Mouse (Mus musculus) intestine, embryonic 16.5 days (tissue): ENCODE results near the gene Gm17416. TPM values are rescaled to one million over a fixed set of nuclear protein-coding genes. Genes with fewer than 3 reads are reported as not detected.

Source experiments
- ATAC-seq: fragments of 200-750 bp; cut with Nextera tagmentation; 2 replicates; pipeline ENCODE4 v1.8.0; 2017; ENCODE audit warnings: moderate TSS enrichment, moderate library complexity
- H3K27ac ChIP-seq: fragments of 300-500 bp; sonication (generic); 2 replicates; pipeline ENCODE4 v1.5.1; 2014; ENCODE audit warnings: mild to moderate bottlenecking, low read length
- H3K27me3 ChIP-seq: fragments of 300-500 bp; sonication (generic); replicated peaks from 2 replicates; pipeline ENCODE4 v1.6.1; 2014; ENCODE audit warnings: low read length, control low read depth, mixed read lengths; ENCODE audit not compliant: control insufficient read depth, insufficient read depth
- H3K36me3 ChIP-seq: fragments of 300-500 bp; sonication (generic); 2 replicates; pipeline ENCODE4 v1.6.1; 2014; ENCODE audit warnings: low read length, control low read depth; ENCODE audit not compliant: control insufficient read depth, insufficient read depth
- H3K4me1 ChIP-seq: fragments of 300-500 bp; sonication (generic); 2 replicates; pipeline ENCODE4 v1.6.1; 2014; ENCODE audit warnings: low read length, control low read depth, mixed read lengths; ENCODE audit not compliant: control insufficient read depth, insufficient read depth
- H3K4me2 ChIP-seq: fragments of 300-500 bp; sonication (generic); 2 replicates; pipeline ENCODE4 v1.6.1; 2014; ENCODE audit warnings: low read depth, low read length, control low read depth
- H3K4me3 ChIP-seq: fragments of 300-500 bp; sonication (generic); 2 replicates; pipeline ENCODE4 v1.5.1; 2014; ENCODE audit warnings: mild to moderate bottlenecking, low read length
- H3K9ac ChIP-seq: fragments of 300-500 bp; sonication (generic); 2 replicates; pipeline ENCODE4 v1.6.1; 2014; ENCODE audit warnings: low read depth, low read length
- H3K9me3 ChIP-seq: fragments of 300-500 bp; sonication (generic); 2 replicates; pipeline ENCODE4 v1.6.1; 2016; ENCODE audit warnings: low read length, control low read depth; ENCODE audit not compliant: control insufficient read depth
- WGBS: fragments of 180-500 bp; shearing (Covaris S2); extraction: QIAGEN DNeasy Blood & Tissue Kit; methylation state at CpG from one replicate; pipeline ENCODE4 v1.1.7; 2014; 5-methylcytosine and 5-hydroxymethylcytosine counted together
- polyA plus RNA-seq: library from polyadenylated mRNA; unstranded; fragments of >200 nt; fragmentation: Nextera tagmentation; extraction: Ambion mirVana; gene quantifications from 2 replicates; pipeline ENCODE4 v1.2.1, GENCODE M21; 2015

Gene Gm17416
- not detected in 2 replicates for polyA plus RNA-seq

DNA sequence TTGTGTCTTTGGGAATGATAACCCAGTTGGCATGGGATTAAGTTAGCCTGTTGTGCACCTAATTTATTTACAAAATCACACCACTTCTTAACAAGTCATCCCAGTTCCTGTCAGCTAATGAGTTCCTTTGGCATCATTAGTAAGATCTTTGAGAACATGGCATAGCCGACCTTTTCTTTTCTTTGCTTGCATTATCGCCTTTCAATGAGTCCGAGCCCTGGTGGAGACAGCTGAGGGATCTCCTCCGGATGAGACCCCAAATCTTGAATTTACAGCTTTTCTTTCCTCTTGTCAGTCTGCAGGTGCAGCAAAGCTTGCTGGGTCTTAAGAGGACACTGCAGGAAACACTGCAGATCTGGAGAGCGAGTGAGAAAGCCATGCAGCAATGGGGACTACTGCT, at the start of gene Gm17416:
Gene Gm17416, plus strand, starts transcription at position 301 of the 400 bp plus-strand sequence.
- H3K9ac ChIP-seq: no peak within 1 kb of the TSS

DNA sequence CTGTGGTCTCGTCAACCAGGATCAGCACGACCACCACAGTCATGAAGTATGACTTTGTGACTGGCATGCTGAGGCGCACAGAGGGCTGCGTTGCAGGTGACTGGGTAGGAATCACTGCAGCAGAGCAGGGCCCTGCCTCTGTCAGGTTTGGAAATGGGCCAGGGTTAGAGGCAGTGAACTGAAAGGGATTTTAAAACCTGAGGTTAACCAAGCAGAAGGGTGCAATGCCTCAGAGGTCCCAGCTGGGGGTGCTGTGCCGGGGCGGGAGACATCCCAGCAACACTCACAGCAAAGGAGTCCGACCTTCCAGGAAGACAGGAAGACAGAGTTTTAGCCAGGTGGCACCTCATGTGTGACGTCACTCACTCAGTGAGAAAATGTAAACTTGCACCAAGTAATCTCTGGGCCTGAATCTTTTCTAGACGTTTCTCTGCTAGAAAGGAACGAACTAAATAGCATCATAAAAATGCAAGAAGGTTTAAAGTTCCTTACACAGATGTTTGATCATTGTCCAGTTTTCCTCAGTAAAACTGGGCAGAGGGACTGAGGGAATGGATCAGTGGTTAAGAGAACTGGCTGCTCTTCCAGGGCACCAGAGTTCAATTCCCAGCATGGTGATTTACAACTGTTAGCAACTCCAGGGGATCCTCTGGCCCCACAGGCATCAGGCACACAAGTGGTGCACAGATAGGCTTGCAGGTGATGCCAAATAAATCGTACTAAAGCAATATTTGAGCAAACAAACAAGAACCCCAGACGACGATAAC, 29.0 kb upstream of the Gm17416 start, which contains the start of gene Defb29:
Gene Defb29, minus strand, starts transcription at position 155 of the 767 bp plus-strand sequence.
- Histone ChIP-seq H3K4me2 (no peak within 1 kb of the TSS), H3K27me3 (no peaks in the 10 kb centered on the region), H3K4me3 (no peak within 1 kb of the TSS), H3K4me1 (no peaks in the 10 kb centered on the region), H3K36me3 (no peaks in the 10 kb centered on the region), H3K9ac (no peak within 1 kb of the TSS), H3K27ac (no peak within 1 kb of the TSS), H3K9me3 (no peaks in the 10 kb centered on the region)
- ATAC-seq: no peak
- WGBS: 43% methylated on average over 13 of the region's 13 CpGs

More for the DNA sequence above, at the start of gene Gm17416:
- no peak for ATAC-seq
- Histone ChIP-seq H3K27ac (no peak within 1 kb of the TSS), H3K36me3 (no peaks in the 10 kb centered on the region), H3K4me1 (no peaks in the 10 kb centered on the region), H3K4me2 (no peak within 1 kb of the TSS), H3K4me3 (no peak within 1 kb of the TSS), H3K27me3 (no peaks in the 10 kb centered on the region; the same call in 1 of the 2 replicates), H3K9me3 (no peaks in the 10 kb centered on the region)
- 88% methylated on average over 5 of the region's 5 CpGs for WGBS

DNA sequence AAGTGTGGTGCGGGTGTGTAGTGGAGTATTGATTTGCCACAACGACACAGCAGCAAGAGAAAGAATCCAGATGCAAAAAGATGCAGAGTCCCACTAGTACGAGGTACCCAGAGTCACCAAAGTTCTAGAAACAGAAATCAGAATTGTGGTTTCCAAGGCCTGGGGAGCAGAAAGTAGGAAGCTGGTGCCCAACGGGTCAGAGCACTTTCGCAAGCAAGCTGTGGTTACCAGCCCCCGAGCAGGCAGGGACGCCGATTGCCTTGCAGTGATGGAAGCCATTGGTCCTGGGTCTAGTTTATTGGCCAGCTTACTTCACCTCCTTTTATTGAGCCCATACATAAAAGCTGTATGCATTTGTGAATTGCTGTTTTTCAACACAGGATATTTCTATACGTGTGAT, 27.2 kb upstream of the Gm17416 start:
- Histone ChIP-seq H3K27me3 (no peaks in the 10 kb centered on the region), H3K9me3 (no peaks in the 10 kb centered on the region), H3K4me2 (no peak overlapping the region), H3K4me3 (no peak overlapping the region), H3K9ac (no peak overlapping the region), H3K27ac (no peak overlapping the region), H3K4me1 (no peaks in the 10 kb centered on the region), H3K36me3 (no peaks in the 10 kb centered on the region)
- 77% methylated on average over 9 of the region's 9 CpGs for WGBS
- no peak for ATAC-seq

DNA sequence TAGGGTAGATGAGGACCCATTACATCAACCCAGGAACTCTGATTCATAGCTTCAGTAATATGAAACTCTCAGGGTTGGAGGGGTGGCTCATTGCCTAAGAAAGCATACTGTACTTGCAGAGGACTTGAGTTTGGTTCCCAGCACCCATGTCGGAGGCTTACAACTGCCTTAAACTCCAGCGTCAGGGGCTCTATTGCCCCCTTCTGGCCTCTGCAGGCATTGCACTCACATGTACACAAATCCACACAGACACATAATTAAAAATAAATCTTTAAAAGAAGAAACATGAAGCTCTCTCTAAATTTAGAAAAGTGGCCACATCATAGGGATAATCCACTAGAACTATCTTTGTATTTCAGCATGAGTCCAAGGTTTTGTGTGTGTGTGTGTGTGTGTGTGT, 26.2 kb upstream of the Gm17416 start:
- no peaks in the 10 kb centered on the region for H3K27me3 ChIP-seq
- H3K9me3 ChIP-seq: no peaks in the 10 kb centered on the region
- H3K4me3 ChIP-seq: no peak overlapping the region
- H3K4me2 ChIP-seq: no peak overlapping the region
- no peaks in the 10 kb centered on the region for H3K36me3 ChIP-seq
- H3K27ac ChIP-seq: no peak overlapping the region
- no peaks in the 10 kb centered on the region for H3K4me1 ChIP-seq
- 73% methylated on average over 2 of the region's 2 CpGs for WGBS
- no peak overlapping the region for H3K9ac ChIP-seq
- ATAC-seq: no peak

DNA sequence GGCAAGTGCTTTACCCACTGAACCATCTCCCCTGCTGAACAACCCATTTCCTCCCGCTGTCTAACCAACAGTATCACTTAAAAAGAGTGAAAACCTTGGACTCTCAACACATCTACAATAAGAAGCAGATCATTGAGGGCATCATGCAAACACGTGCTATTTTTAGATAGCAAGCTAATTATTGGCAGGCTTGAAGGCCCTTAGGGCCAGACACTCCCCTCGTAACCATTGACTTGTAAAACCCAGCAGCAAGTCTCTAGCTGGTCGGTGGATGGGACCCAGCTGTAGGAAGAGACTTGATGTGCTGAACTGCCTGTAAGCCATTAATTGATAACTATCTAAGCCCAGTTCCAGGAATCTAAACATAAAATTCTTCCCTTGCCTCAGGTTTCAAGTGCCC, 25.7 kb upstream of the Gm17416 start:
- no peaks in the 10 kb centered on the region for H3K27me3 ChIP-seq
- no peaks in the 10 kb centered on the region for H3K36me3 ChIP-seq
- no peaks in the 10 kb centered on the region for H3K9me3 ChIP-seq
- H3K4me1 ChIP-seq: no peaks in the 10 kb centered on the region
- H3K4me2 ChIP-seq: no peak overlapping the region
- no peak overlapping the region for H3K9ac ChIP-seq
- H3K27ac ChIP-seq: 0 out of 2 replicates have a peak overlapping the region, but pooled peaks have one; percentile 3
- peak; percentile 44 for ATAC-seq
- 59% methylated on average over 4 of the region's 4 CpGs for WGBS
- H3K4me3 ChIP-seq: no peak overlapping the region

DNA sequence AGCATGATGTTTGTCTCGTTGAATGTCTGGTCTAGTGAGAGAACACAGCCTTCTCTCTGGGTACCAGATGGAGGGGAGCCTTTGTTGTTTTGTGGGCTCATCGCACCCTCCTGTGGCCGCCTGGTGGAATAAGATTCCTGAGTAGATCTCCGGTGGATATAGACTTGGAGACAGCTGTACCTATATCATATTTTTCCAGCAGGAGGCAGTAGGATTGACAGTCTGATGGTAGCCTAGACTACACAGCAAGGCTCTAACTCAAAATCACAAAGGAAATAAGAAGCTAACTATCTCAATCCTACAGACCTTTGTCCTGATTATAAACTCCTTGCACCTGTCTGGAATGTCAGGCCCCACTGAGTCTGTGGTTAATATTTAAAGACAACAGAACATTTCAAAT, 24.4 kb upstream of the Gm17416 start:
- H3K9ac ChIP-seq: no peak overlapping the region
- ATAC-seq: peak; percentile 94
- H3K27me3 ChIP-seq: no peaks in the 10 kb centered on the region
- 15% methylated on average over 4 of the region's 4 CpGs for WGBS
- H3K4me2 ChIP-seq: no peak overlapping the region
- H3K36me3 ChIP-seq: no peaks in the 10 kb centered on the region
- no peaks in the 10 kb centered on the region for H3K9me3 ChIP-seq
- H3K27ac ChIP-seq: no peak overlapping the region
- H3K4me3 ChIP-seq: no peak overlapping the region
- H3K4me1 ChIP-seq: no peaks in the 10 kb centered on the region

DNA sequence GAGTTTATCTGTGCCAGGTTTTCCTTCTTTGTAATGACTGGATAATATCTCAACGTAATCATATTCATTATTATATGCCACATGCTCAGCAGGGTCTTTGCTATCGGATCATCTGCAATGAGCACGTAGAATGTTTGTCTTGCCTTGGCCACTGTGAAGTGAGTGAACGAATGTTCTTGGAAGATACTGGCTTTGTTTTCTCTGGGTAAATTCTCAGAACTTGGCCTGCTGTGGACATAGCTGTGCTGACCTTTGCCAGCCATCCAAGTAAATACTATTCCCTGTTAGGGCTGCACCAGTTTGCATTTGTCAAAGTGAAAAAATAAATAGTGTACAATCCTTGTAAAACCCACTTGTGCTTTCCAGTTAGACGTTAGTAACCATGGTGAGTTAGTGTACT, 21.0 kb upstream of the Gm17416 start:
- H3K9ac ChIP-seq: no peak overlapping the region
- ATAC-seq: no peak
- WGBS: 59% methylated on average over 5 of the region's 5 CpGs
- no peak overlapping the region for H3K4me3 ChIP-seq
- H3K9me3 ChIP-seq: no peaks in the 10 kb centered on the region
- H3K36me3 ChIP-seq: no peaks in the 10 kb centered on the region
- H3K27ac ChIP-seq: no peak overlapping the region
- H3K4me2 ChIP-seq: no peak overlapping the region
- H3K4me1 ChIP-seq: no peaks in the 10 kb centered on the region
- H3K27me3 ChIP-seq: no peaks in the 10 kb centered on the region

DNA sequence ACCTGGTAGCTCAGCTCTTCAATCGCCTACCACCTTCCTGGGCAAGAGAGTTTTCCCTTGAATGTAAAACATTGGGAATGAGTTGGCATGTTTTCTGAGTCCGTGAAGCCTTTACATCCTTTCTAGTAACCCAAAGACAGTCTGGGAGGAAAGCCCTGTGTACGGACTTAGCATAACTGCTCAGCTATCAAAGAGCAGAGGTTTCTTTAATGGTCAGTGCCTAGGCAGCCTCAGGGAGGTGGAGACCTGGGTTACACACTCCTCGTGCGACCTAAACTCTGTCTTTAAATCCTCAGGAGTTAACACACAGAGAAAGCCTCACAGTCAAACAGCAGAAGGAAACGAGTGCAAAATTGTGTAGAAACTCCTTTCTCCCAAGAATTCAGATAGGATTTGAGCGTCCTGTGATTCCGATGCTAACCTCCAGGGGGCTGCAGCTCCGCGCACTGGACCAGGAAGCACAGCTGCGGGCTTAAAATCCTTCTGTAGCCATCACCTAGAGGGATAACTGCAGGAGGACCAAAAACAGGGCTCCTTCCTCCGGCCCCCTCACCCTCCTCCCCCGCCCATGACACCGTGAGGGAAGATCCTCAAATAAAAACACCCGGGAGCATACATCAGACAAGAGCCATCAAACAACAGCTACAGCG, 15.2 kb upstream of the Gm17416 start:
- 10% methylated on average over 16 of the region's 16 CpGs for WGBS
- 0 out of 2 replicates have a peak, but pooled peaks have one; percentile 48 for ATAC-seq
- H3K9me3 ChIP-seq: no peaks in the 10 kb centered on the region
- H3K4me3 ChIP-seq: no peak overlapping the region
- H3K4me2 ChIP-seq: peak overlapping the region; percentile 1; the same call in 1 of the 2 replicates
- H3K36me3 ChIP-seq: no peaks in the 10 kb centered on the region
- H3K27ac ChIP-seq: no peak overlapping the region
- no peaks in the 10 kb centered on the region for H3K27me3 ChIP-seq
- no peak overlapping the region for H3K9ac ChIP-seq
- H3K4me1 ChIP-seq: no peaks in the 10 kb centered on the region

DNA sequence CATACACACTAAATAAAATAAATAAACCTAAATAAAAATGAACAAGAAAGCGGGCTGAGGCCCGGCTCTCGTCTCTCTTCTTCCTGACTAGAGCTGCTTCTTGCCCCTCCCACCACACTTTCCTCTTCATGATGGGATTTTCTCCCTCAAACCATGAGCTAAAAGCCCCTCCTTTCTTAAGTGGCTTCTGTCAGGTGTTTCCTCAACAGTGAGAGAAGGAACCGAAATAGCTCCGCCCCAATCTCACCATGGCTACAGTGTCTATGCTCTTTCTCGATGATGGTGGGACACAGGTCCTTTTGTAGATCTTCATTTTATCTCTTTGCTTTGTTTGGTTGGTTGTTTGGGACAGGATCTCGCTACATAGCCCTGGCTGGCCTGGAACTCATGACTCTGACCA, 12.5 kb upstream of the Gm17416 start:
- H3K9me3 ChIP-seq: no peaks in the 10 kb centered on the region
- H3K9ac ChIP-seq: no peak overlapping the region
- WGBS: 87% methylated on average over 7 of the region's 7 CpGs
- H3K27ac ChIP-seq: no peak overlapping the region
- no peaks in the 10 kb centered on the region for H3K27me3 ChIP-seq
- H3K4me1 ChIP-seq: no peaks in the 10 kb centered on the region
- H3K4me3 ChIP-seq: no peak overlapping the region
- H3K4me2 ChIP-seq: no peak overlapping the region
- ATAC-seq: no peak
- H3K36me3 ChIP-seq: no peaks in the 10 kb centered on the region
